Mouse (Mus musculus) liver, embryonic 11.5 days (tissue): ENCODE results near the gene Eef1akmt2. TPM values are rescaled to one million over a fixed set of nuclear protein-coding genes. Genes with fewer than 3 reads are reported as not detected.

Experiments
- ATAC-seq: fragments of 200-750 bp; cut with Nextera tagmentation; replicated peaks from 2 replicates; pipeline ENCODE4 v1.8.0; 2017; ENCODE audit warnings: moderate number of reproducible peaks, mild to moderate bottlenecking, moderate TSS enrichment, moderate library complexity; ENCODE audit not compliant: low FRiP score
- DNase-seq: peaks from one replicate; pipeline ENCODE4 v3.0.0-alpha.2; 2017; ENCODE audit warnings: low spot score
- H3K27ac ChIP-seq: fragments of 300-500 bp; sonication (generic); 2 replicates; pipeline ENCODE4 v1.5.1; 2014; ENCODE audit warnings: mild to moderate bottlenecking, low read depth, low read length, control low read depth
- H3K27me3 ChIP-seq: fragments of 300-500 bp; sonication (generic); replicated peaks from 2 replicates; pipeline ENCODE4 v1.6.1; 2014; ENCODE audit warnings: low read length, mixed read lengths; ENCODE audit not compliant: control insufficient read depth, insufficient read depth
- H3K36me3 ChIP-seq: fragments of 300-500 bp; sonication (generic); 2 replicates; pipeline ENCODE4 v1.6.1; 2014; ENCODE audit warnings: mild to moderate bottlenecking, low read length, moderate library complexity, mixed read lengths; ENCODE audit not compliant: control insufficient read depth, insufficient read depth
- H3K4me1 ChIP-seq: fragments of 300-500 bp; sonication (generic); replicated peaks from 2 replicates; pipeline ENCODE4 v1.6.1; 2014; ENCODE audit warnings: low read length, mixed read lengths; ENCODE audit not compliant: control insufficient read depth, insufficient read depth
- H3K4me2 ChIP-seq: fragments of 300-500 bp; sonication (generic); 2 replicates; pipeline ENCODE4 v1.6.1; 2014; ENCODE audit warnings: mild to moderate bottlenecking, control low read depth, moderate library complexity
- H3K4me3 ChIP-seq: fragments of 300-500 bp; sonication (generic); 2 replicates; pipeline ENCODE4 v1.5.1; 2014; ENCODE audit warnings: low read depth, low read length, control low read depth
- H3K9ac ChIP-seq: fragments of 300-500 bp; sonication (generic); 2 replicates; pipeline ENCODE4 v1.6.1; 2014; ENCODE audit warnings: low read depth, low read length, control low read depth
- H3K9me3 ChIP-seq: fragments of 300-500 bp; sonication (generic); 2 replicates; pipeline ENCODE4 v1.6.1; 2016; ENCODE audit warnings: low read length, inconsistent platforms, mixed read lengths; ENCODE audit not compliant: control insufficient read depth
- WGBS: fragments of 180-500 bp; shearing (Covaris S2); extraction: QIAGEN DNeasy Blood & Tissue Kit; methylation state at CpG from one replicate; pipeline ENCODE4 v1.1.7; 2014; 5-methylcytosine and 5-hydroxymethylcytosine counted together
- polyA plus RNA-seq: library from polyadenylated mRNA; unstranded; fragments of >200 nt; fragmentation: Nextera tagmentation; extraction: Ambion mirVana; gene quantifications from 2 replicates; pipeline ENCODE4 v1.2.1, GENCODE M21; 2014

Eef1akmt2 gene
- 50.4 and 54.0 TPM in 2 replicates for polyA plus RNA-seq

GRCm38 (mm10) chr7:132852173-132852844, at the start of gene Eef1akmt2:
Gene Eef1akmt2 (minus strand): TSS chr7:132852673.
- under 1% methylated on average over 37 of the region's 37 CpGs for WGBS
- DNase-seq (peak; percentile 86), ATAC-seq (peak; percentile 97)
- Histone ChIP-seq H3K9me3 (no peaks in the 10 kb centered on the region), H3K4me1 (peaks cover 9% of the 10 kb centered on the region), H3K4me2 (peak within 1 kb of the TSS; percentile 81), H3K27me3 (no peaks in the 10 kb centered on the region), H3K9ac (peak within 1 kb of the TSS; percentile 96), H3K27ac (peak within 1 kb of the TSS; percentile 89), H3K4me3 (peak within 1 kb of the TSS; percentile 84), H3K36me3 (peaks cover 7% of the 10 kb centered on the region; the same call in 1 of the 2 replicates)

- WGBS, result 38% methylated on average over 2 of the region's 2 CpGs
- no peak overlapping the region for H3K4me3 ChIP-seq
- H3K9ac ChIP-seq, result no peak overlapping the region
- ATAC-seq (no peak), DNase-seq (no peak)
- no peaks in the 10 kb centered on the region for H3K4me1 ChIP-seq
- no peaks in the 10 kb centered on the region for H3K36me3 ChIP-seq
- H3K27me3 ChIP-seq, result no peaks in the 10 kb centered on the region
- no peaks in the 10 kb centered on the region for H3K9me3 ChIP-seq
- H3K4me2 ChIP-seq, result no peak overlapping the region
- H3K27ac ChIP-seq, result no peak overlapping the region
Measured at GRCm38 (mm10) chr7:132900826-132901531, 48.5 kb upstream of the Eef1akmt2 start.

GRCm38 (mm10) chr7:132898234-132898633, 45.8 kb upstream of the Eef1akmt2 start:
- ATAC-seq (no peak), DNase-seq (no peak)
- Histone ChIP-seq H3K4me1 (no peaks in the 10 kb centered on the region), H3K4me2 (no peak overlapping the region), H3K4me3 (no peak overlapping the region), H3K9ac (no peak overlapping the region), H3K36me3 (no peaks in the 10 kb centered on the region), H3K9me3 (no peaks in the 10 kb centered on the region), H3K27me3 (no peaks in the 10 kb centered on the region), H3K27ac (no peak overlapping the region)
- 81% methylated on average over 2 of the region's 2 CpGs for WGBS

- H3K4me3 ChIP-seq, result no peak overlapping the region
- H3K36me3 ChIP-seq, result no peaks in the 10 kb centered on the region
- H3K27me3 ChIP-seq, result no peaks in the 10 kb centered on the region
- WGBS, result 75% methylated on average over 10 of the region's 10 CpGs
- no peak overlapping the region for H3K27ac ChIP-seq
- no peak overlapping the region for H3K9ac ChIP-seq
- H3K4me2 ChIP-seq, result no peak overlapping the region
- no peak for ATAC-seq
- no peaks in the 10 kb centered on the region for H3K4me1 ChIP-seq
- H3K9me3 ChIP-seq, result no peaks in the 10 kb centered on the region
- DNase-seq, result no peak
Measured at GRCm38 (mm10) chr7:132897258-132897657, 44.8 kb upstream of the Eef1akmt2 start.

GRCm38 (mm10) chr7:132896206-132896815, 43.8 kb upstream of the Eef1akmt2 start:
- Histone ChIP-seq H3K9me3 (no peaks in the 10 kb centered on the region), H3K4me1 (no peaks in the 10 kb centered on the region), H3K27me3 (no peaks in the 10 kb centered on the region), H3K36me3 (no peaks in the 10 kb centered on the region), H3K27ac (no peak overlapping the region), H3K9ac (no peak overlapping the region), H3K4me2 (no peak overlapping the region), H3K4me3 (no peak overlapping the region)
- DNase-seq, result no peak
- ATAC-seq, result no peak
- WGBS, result 86% methylated on average over 9 of the region's 9 CpGs

- H3K9ac ChIP-seq, result no peak overlapping the region
- DNase-seq (no peak), ATAC-seq (no peak)
- 78% methylated on average over 7 of the region's 7 CpGs for whole genome bisulfite sequencing
- H3K27me3 ChIP-seq, result no peaks in the 10 kb centered on the region
- no peak overlapping the region for H3K27ac ChIP-seq
- H3K36me3 ChIP-seq, result no peaks in the 10 kb centered on the region
- H3K4me1 ChIP-seq, result no peaks in the 10 kb centered on the region
- H3K9me3 ChIP-seq, result no peaks in the 10 kb centered on the region
- no peak overlapping the region for H3K4me2 ChIP-seq
- H3K4me3 ChIP-seq, result no peak overlapping the region
Measured at GRCm38 (mm10) chr7:132894841-132895555, 42.5 kb upstream of the Eef1akmt2 start.

DNA sequence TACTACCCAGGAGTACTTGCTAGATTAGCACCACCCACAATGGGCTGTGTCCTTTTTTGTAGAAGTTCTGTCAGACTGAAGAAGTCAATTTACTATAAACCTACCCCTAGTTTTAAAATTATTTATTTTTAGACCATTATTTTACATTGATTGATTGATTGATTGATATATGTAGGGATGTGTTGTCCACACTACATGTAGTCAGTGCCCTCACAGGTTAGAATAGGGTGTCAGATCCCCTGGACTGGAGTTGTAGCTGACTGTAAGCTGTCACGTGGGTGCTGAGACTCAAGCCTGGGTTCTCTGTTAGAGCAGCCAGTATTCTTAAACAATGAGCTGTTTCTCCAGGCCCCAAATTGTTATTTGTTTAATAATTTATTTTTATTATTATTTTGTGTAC, 40.9 kb upstream of the Eef1akmt2 start:
- no peak for ATAC-seq
- no peaks in the 10 kb centered on the region for H3K27me3 ChIP-seq

DNA sequence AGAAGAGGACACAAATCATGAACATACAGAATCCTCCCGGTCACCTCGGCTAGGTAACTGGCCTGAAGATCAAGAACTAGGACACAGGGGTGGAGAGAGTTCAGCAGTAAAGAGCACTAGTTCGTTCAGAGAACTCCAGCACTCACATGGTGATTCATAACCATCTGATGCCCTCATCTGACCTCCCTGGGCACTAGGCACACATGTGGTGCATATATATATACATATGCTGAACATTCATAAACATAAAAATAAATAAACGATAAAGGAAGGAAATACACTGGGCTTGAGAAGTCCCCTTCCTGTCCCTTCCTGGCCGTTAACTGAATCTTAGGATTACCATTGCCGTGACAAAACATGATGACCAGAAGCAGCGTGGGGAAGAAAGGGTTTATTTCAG, 40.3 kb upstream of the Eef1akmt2 start:
- WGBS, result 73% methylated on average over 7 of the region's 7 CpGs
- no peak for DNase-seq
- no peak for ATAC-seq

More for the DNA sequence above, 40.9 kb upstream of the Eef1akmt2 start:
- Histone ChIP-seq H3K36me3 (no peaks in the 10 kb centered on the region), H3K9ac (no peak overlapping the region), H3K4me1 (0 out of 2 replicates have a peak, but pooled peaks cover 2% of the 10 kb centered on the region), H3K27ac (no peak overlapping the region), H3K4me3 (no peak overlapping the region), H3K4me2 (no peak overlapping the region), H3K9me3 (no peaks in the 10 kb centered on the region)
- WGBS, result 80% methylated on average over 1 of the region's 1 CpGs
- DNase-seq, result no peak

More for the DNA sequence above, 40.3 kb upstream of the Eef1akmt2 start:
- Histone ChIP-seq H3K36me3 (no peaks in the 10 kb centered on the region), H3K27me3 (no peaks in the 10 kb centered on the region), H3K9ac (no peak overlapping the region), H3K4me3 (no peak overlapping the region), H3K27ac (no peak overlapping the region), H3K4me1 (0 out of 2 replicates have a peak, but pooled peaks cover 2% of the 10 kb centered on the region), H3K4me2 (no peak overlapping the region), H3K9me3 (no peaks in the 10 kb centered on the region)
